Mouse (Mus musculus): ENCODE data around the gene Exoc7. TPM values are rescaled to one million over a fixed set of nuclear protein-coding genes. Genes with fewer than 3 reads are reported as not detected.

Exoc7 gene
- total and polyA plus RNA-seq, 3 experiments: 13.6 to 30.9 (median 18.6) TPM

DNA sequence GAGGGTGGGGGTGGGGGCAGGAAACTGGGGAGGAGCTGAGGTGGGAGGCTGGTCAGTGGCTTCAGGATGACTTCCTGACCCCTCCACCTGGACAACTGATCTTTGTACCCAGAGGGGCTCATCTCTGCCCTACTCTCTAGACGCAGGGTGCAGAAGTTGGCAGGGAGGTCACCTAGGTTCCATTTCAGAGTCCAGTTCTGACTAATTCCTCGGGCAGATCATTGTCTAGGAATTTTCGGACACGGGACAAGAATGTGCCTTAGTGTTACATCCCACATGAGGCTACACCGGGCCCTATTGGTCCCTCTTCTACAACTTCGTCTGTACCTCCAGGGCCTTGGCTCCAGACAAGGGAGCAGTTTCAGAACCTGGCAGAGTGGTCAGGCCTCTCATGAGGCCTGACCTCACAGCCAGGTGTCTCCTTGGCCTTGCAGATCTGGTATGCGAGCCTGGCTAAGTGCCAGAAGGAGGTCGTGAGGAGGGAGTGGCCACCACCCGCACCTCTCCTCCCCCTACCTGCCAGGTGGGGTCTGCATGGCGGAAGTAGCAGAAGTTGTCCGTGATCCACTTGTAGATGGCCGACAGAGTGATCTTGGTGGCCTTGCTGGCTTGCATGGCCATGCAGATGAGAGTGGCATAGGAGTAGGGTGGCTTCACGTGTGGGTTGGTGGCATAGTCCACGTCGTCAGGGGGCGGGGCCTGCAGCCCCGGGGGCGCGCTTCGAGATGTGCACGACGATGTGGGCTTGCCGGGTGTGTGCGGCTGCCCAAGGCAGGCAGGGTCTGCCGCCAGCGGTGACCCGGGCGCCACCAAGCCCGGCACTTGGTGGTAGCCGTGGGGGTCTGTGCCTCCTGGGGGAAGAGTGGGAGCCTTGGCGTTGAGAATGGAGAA, 26.7 kb upstream of the Exoc7 start:
- H3K27me3 ChIP-seq (ENCODE audit: insufficient read depth, low read length): peaks cover 95% of the 10 kb centered on the region
- H3K36me3 ChIP-seq (replicated peaks): no peaks in the 10 kb centered on the region
- TF ChIP-seq GATA2 (IDR thresholded peaks at IDR 0.05; ENCODE audit: borderline replicate concordance, low read depth, low read length) (no peak), GATA1 (IDR thresholded peaks at IDR 0.05; ENCODE audit: borderline replicate concordance, low read length) (no peak), TAL1 (conservative IDR thresholded peaks at IDR 0.05; ENCODE audit: low read depth, low read length) (no peak), POLR2AphosphoS5 (IDR thresholded peaks at IDR 0.05; ENCODE audit: insufficient replicate concordance, low read depth, low read length) (no peak), CTCF (IDR thresholded peaks at IDR 0.05; ENCODE audit: low read depth, low read length) (no peak)
- H3K9me3 ChIP-seq (replicated peaks): no peaks in the 10 kb centered on the region
- H3K4me1 ChIP-seq (ENCODE audit: insufficient read depth, low read depth, low read length): peaks cover 26% of the 10 kb centered on the region
- DNase-seq (ENCODE audit: low spot score) (no peak), ATAC-seq (ENCODE audit: extremely low read depth, insufficient number of reproducible peaks, low FRiP score, poor library complexity, severe bottlenecking) (no peak)
- H3K4me3 ChIP-seq (ENCODE audit: low read depth, low read length): no peak overlapping the region

DNA sequence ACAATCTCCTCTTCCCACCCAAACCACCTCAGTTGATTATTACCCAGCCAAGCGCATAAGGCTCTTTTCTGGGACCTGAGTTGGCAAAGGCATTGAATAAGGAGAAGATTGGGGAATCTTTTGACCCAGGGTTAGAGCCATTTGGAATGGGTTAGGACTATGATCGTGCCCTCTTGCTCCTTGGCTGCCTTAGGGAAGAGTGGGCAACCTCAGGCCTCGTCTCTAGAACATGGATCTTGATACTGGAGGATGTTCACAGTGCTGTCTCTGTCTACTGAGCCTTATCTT, 25.9 kb upstream of the Exoc7 start:
- TF ChIP-seq TAL1 (conservative IDR thresholded peaks at IDR 0.05; ENCODE audit: low read depth, low read length) (no peak), GATA2 (IDR thresholded peaks at IDR 0.05; ENCODE audit: borderline replicate concordance, low read depth, low read length) (no peak), POLR2AphosphoS5 (IDR thresholded peaks at IDR 0.05; ENCODE audit: insufficient replicate concordance, low read depth, low read length) (no peak), CTCF (IDR thresholded peaks at IDR 0.05; ENCODE audit: low read depth, low read length) (no peak), GATA1 (IDR thresholded peaks at IDR 0.05; ENCODE audit: borderline replicate concordance, low read length) (no peak)
- H3K4me3 ChIP-seq (ENCODE audit: low read depth, low read length): no peak overlapping the region
- DNase-seq (ENCODE audit: low spot score) (no peak), ATAC-seq (ENCODE audit: extremely low read depth, insufficient number of reproducible peaks, low FRiP score, poor library complexity, severe bottlenecking) (no peak)
- H3K27me3 ChIP-seq (ENCODE audit: insufficient read depth, low read length): peaks cover 90% of the 10 kb centered on the region
- no peaks in the 10 kb centered on the region for H3K9me3 ChIP-seq (replicated peaks)
- no peaks in the 10 kb centered on the region for H3K36me3 ChIP-seq (replicated peaks)
- H3K4me1 ChIP-seq (ENCODE audit: insufficient read depth, low read depth, low read length): peaks cover 26% of the 10 kb centered on the region

DNA sequence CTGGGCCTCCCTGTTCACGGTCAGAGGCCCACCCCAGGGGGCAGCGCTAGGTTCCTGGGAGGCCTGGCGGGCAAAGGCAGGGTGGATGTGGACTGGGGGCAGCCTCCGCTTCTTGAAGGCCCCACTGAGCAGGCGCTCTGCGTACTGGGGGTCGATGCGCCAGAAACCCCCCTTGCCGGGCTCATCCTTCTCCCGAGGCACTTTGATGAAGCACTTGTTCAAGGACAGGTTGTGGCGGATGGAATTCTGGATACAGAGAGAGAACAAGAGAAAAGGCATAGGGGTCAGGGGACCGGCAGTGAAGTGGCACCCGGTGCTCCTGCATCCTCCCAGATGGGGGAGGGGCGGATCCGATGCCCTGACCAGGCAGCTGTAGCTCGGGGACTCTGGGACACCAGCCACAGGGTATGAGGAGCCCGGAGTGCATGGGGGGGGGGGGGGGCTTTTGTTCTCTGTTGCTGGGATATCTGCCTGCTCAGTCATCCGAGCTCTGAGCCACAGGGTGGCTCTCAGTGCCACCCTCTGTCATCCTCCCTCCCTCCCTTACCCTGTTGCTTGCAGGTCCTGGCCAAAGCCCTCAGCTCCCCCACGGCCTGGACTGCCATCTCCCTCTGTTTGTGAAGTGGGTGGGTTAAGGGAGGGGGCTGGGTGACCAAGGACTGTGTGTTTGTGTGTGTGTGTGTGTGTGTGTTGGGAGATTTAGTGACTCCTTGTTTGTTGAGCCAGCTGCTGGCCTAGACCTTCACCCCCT, 25.4 kb upstream of the Exoc7 start:
- peaks cover 26% of the 10 kb centered on the region for H3K4me1 ChIP-seq (ENCODE audit: insufficient read depth, low read depth, low read length)
- TF ChIP-seq GATA2 (IDR thresholded peaks at IDR 0.05; ENCODE audit: borderline replicate concordance, low read depth, low read length) (no peak), GATA1 (IDR thresholded peaks at IDR 0.05; ENCODE audit: borderline replicate concordance, low read length) (no peak), POLR2AphosphoS5 (IDR thresholded peaks at IDR 0.05; ENCODE audit: insufficient replicate concordance, low read depth, low read length) (no peak), TAL1 (conservative IDR thresholded peaks at IDR 0.05; ENCODE audit: low read depth, low read length) (no peak), CTCF (IDR thresholded peaks at IDR 0.05; ENCODE audit: low read depth, low read length) (no peak)
- ATAC-seq (ENCODE audit: extremely low read depth, insufficient number of reproducible peaks, low FRiP score, poor library complexity, severe bottlenecking): no peak
- no peak overlapping the region for H3K4me3 ChIP-seq (ENCODE audit: low read depth, low read length)
- H3K36me3 ChIP-seq (replicated peaks): no peaks in the 10 kb centered on the region
- DNase-seq (ENCODE audit: low spot score): no peak
- no peaks in the 10 kb centered on the region for H3K9me3 ChIP-seq (replicated peaks)
- peaks cover 89% of the 10 kb centered on the region for H3K27me3 ChIP-seq (ENCODE audit: insufficient read depth, low read length)

DNA sequence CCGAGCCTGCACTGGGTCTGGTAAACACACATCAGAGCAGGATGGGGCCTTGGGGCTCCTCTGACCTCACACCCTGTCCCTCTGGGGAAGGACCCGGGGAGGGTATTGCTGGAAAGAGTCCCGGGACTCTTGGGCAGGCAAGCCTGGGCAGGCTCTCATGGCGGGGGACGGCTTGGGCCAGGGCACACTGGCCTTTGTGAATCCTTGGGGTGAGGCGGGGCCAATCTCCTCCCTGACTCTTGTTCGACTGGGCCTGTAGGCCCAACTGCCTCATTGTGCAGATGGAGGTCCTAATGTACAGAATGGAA, 23.1 kb upstream of the Exoc7 start:
- no peak for DNase-seq (ENCODE audit: low spot score)
- Histone ChIP-seq H3K4me1 (ENCODE audit: insufficient read depth, low read depth, low read length) (peaks cover 20% of the 10 kb centered on the region), H3K4me3 (ENCODE audit: low read depth, low read length) (no peak overlapping the region), H3K9me3 (replicated peaks) (no peaks in the 10 kb centered on the region), H3K36me3 (replicated peaks) (no peaks in the 10 kb centered on the region), H3K27me3 (ENCODE audit: insufficient read depth, low read length) (peaks cover 88% of the 10 kb centered on the region)
- no peak for ATAC-seq (ENCODE audit: extremely low read depth, insufficient number of reproducible peaks, low FRiP score, poor library complexity, severe bottlenecking)
- TF ChIP-seq CTCF (IDR thresholded peaks at IDR 0.05; ENCODE audit: low read depth, low read length) (no peak), POLR2AphosphoS5 (IDR thresholded peaks at IDR 0.05; ENCODE audit: insufficient replicate concordance, low read depth, low read length) (no peak), GATA2 (IDR thresholded peaks at IDR 0.05; ENCODE audit: borderline replicate concordance, low read depth, low read length) (no peak), GATA1 (IDR thresholded peaks at IDR 0.05; ENCODE audit: borderline replicate concordance, low read length) (no peak), TAL1 (conservative IDR thresholded peaks at IDR 0.05; ENCODE audit: low read depth, low read length) (no peak)

DNA sequence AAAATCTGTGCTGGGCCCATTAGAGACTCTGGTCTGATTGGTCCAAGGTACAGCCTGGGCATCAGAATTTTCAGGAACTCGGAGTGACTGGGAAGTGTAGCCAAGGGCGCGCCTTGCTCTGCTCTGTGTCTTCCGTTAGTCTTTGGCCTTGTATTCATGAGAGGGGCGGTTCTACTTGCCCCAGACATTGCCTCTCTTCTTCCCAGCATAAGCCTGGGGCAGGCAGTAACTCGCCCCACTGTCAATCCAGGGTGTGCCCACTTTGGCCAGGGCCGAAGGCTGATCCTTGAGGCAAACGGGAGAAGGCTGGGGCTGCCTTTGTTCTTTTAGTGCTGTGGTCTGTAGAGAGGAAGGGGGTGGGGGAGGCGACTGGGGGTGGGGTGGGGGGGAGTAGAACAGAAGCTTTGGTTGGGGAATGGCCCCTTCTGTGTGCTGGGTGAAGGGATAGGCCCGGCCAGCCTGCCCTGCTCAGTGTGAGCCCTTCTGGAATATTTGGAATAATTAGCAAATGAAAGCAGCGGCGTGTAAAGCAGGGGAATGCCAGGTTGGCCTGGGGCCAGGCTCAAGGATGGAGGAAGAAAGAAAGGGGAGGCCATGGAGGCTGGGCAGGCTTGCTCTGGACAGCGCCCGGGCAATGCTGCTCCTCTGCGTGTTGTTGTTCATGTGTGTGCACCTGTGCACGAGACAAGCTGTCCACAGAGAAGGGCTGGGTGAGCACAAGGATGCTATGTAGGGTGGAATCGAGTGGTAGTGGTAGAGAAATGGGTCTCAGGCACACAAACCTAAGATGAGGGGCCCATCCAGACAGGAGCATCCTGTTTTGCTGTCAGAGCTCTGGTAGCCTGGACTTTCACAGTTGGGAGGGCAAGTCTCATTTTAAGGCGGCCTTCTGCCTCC, 22.5 kb upstream of the Exoc7 start:
- Histone ChIP-seq H3K9me3 (replicated peaks) (no peaks in the 10 kb centered on the region), H3K4me3 (ENCODE audit: low read depth, low read length) (no peak overlapping the region), H3K36me3 (replicated peaks) (no peaks in the 10 kb centered on the region), H3K27me3 (ENCODE audit: insufficient read depth, low read length) (peaks cover 84% of the 10 kb centered on the region), H3K4me1 (ENCODE audit: insufficient read depth, low read depth, low read length) (peaks cover 14% of the 10 kb centered on the region)
- DNase-seq (ENCODE audit: low spot score) (no peak), ATAC-seq (ENCODE audit: extremely low read depth, insufficient number of reproducible peaks, low FRiP score, poor library complexity, severe bottlenecking) (no peak)
- TF ChIP-seq POLR2AphosphoS5 (IDR thresholded peaks at IDR 0.05; ENCODE audit: insufficient replicate concordance, low read depth, low read length) (no peak), TAL1 (conservative IDR thresholded peaks at IDR 0.05; ENCODE audit: low read depth, low read length) (no peak), CTCF (IDR thresholded peaks at IDR 0.05; ENCODE audit: low read depth, low read length) (no peak), GATA1 (IDR thresholded peaks at IDR 0.05; ENCODE audit: borderline replicate concordance, low read length) (no peak), GATA2 (IDR thresholded peaks at IDR 0.05; ENCODE audit: borderline replicate concordance, low read depth, low read length) (no peak)
